Mouse (Mus musculus) G1E (cell line): ENCODE data around the gene Fbxl14.

Source experiments
- CTCF ChIP-seq: IDR thresholded peaks from 2 replicates; pipeline ENCODE4 v1.5.1; 2012; ENCODE audit warnings: low read depth, low read length, inconsistent platforms, mixed read lengths
- GATA1 ChIP-seq: IDR thresholded peaks from 2 replicates; pipeline ENCODE4 v1.6.1; 2012; ENCODE audit warnings: borderline replicate concordance, low read length, inconsistent platforms, mixed read lengths
- GATA2 ChIP-seq: IDR thresholded peaks from 2 replicates; pipeline ENCODE4 v1.6.1; 2012; ENCODE audit warnings: low read depth, low read length, inconsistent platforms, borderline replicate concordance
- POLR2AphosphoS5 ChIP-seq: IDR thresholded peaks from 2 replicates; pipeline ENCODE4 v1.6.1; 2012; ENCODE audit warnings: low read depth, low read length, inconsistent platforms; ENCODE audit not compliant: insufficient replicate concordance
- TAL1 ChIP-seq: conservative IDR thresholded peaks from 2 replicates; pipeline ENCODE4 v1.6.1; 2012; ENCODE audit warnings: low read depth, low read length, inconsistent platforms, mixed read lengths

DNA sequence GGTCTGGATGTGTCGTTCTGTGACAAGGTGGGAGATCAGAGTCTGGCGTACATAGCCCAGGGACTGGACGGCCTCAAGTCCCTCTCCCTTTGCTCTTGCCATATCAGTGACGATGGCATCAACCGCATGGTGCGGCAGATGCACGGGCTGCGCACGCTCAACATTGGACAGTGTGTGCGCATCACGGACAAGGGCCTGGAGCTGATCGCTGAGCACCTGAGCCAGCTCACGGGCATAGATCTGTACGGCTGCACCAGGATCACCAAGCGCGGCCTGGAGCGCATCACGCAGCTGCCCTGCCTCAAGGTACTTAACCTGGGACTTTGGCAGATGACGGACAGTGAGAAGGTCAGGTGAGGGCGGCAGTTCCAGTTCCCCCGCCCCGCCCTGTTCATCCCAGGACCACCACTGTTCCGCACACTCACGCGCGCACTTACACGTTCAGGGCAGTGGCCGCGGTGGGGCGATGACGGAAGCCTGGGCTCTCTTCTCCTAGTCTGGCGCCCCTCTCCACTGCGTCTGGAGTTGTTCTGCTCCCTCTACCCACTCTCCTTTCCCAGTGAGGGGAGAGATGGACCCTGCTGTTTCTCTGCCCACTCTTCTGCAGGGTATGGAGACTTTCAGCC is 1.4 kb downstream of the Fbxl14 start:
- TF ChIP-seq CTCF = no peak
- no peak for TF ChIP-seq GATA1
- no peak for TF ChIP-seq TAL1
- no peak for TF ChIP-seq POLR2AphosphoS5
- no peak for TF ChIP-seq GATA2
